Mouse (Mus musculus) cortical plate, adult 2 months (tissue): ENCODE results near the gene Wdfy1.

ENCODE experiments used
- CTCF ChIP-seq: fragments of 200-500 bp; IDR thresholded peaks from 2 replicates; pipeline ENCODE4 v1.5.1; 2011; ENCODE audit warnings: mild to moderate bottlenecking, control low read depth, low read length; ENCODE audit not compliant: insufficient read depth; ENCODE audit errors: extremely low read depth
- POLR2A ChIP-seq: fragments of 200-500 bp; IDR thresholded peaks from 2 replicates; pipeline ENCODE4 v1.6.1; 2011; ENCODE audit warnings: mild to moderate bottlenecking, low read length, control low read depth; ENCODE audit not compliant: insufficient read depth; ENCODE audit errors: extremely low read depth

DNA sequence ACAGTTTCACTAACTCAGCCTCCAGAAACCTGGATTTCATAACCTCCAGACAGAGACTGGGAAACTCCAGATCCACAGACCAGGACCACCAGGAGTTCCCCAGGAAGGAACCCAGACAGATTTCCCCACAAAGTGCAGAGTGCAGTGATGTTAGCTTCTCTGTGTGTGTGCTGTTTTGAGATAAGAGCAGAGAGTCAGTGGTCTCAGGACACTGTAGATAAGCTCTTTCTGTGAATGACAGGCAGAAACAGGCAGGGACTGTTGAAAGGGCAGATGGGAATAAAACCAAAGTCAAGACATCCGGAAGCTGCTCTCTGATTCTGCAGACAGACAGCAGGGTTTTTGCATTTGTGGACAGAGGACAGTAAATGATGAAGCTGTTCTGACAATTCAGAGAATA, 88.7 kb downstream of the Wdfy1 start:
- TF ChIP-seq CTCF (no peak), POLR2A (no peak)
